Mouse (Mus musculus) megakaryocyte, embryonic 14.5 days (primary cell): Measurements from ENCODE around the gene Dexi.

Experiments
- FLI1 ChIP-seq: IDR thresholded peaks from 2 replicates; pipeline ENCODE4 v1.6.1; 2012; ENCODE audit warnings: low read length, inconsistent platforms, mixed read lengths
- GATA1 ChIP-seq: IDR thresholded peaks from 3 replicates; pipeline ENCODE4 v1.6.1; 2012; ENCODE audit warnings: mixed read lengths, low read length, inconsistent platforms, borderline replicate concordance

- TF ChIP-seq GATA1 (no peak), FLI1 (no peak)
These were observed 41.0 kb downstream of the Dexi start for GRCm38 (mm10) chr16:10501865-10502264.
